Mouse (Mus musculus) small intestine, adult 2 months (tissue): Measurements from ENCODE around the gene Col13a1. TPM values are rescaled to one million over a fixed set of nuclear protein-coding genes. Genes with fewer than 3 reads are reported as not detected.

ENCODE experiments used
- H3K27ac ChIP-seq: fragments of 200-500 bp; 2 replicates; pipeline ENCODE4 v1.5.1; 2012; ENCODE audit warnings: low read depth, low read length, control low read depth, inconsistent platforms; ENCODE audit not compliant: insufficient read depth
- H3K27me3 ChIP-seq: fragments of 200-500 bp; 2 replicates; pipeline ENCODE4 v1.6.1; 2012; ENCODE audit warnings: mild to moderate bottlenecking, moderate library complexity, low read length, inconsistent platforms; ENCODE audit not compliant: control insufficient read depth, insufficient read depth
- H3K36me3 ChIP-seq: fragments of 200-500 bp; 2 replicates; pipeline ENCODE4 v1.6.1; 2012; ENCODE audit warnings: mild to moderate bottlenecking, low read length, control low read depth, inconsistent platforms; ENCODE audit not compliant: control insufficient read depth, insufficient read depth
- H3K4me1 ChIP-seq: fragments of 200-500 bp; 2 replicates; pipeline ENCODE4 v1.6.1; 2012; ENCODE audit warnings: low read length, inconsistent platforms, mixed read lengths; ENCODE audit not compliant: control insufficient read depth, insufficient read depth, insufficient read length
- H3K4me3 ChIP-seq: fragments of 200-500 bp; 2 replicates; pipeline ENCODE4 v1.5.1; 2012; ENCODE audit warnings: low read depth, mild to moderate bottlenecking, control low read depth, inconsistent platforms, low read length, moderate library complexity
- CTCF ChIP-seq: fragments of 200-500 bp; IDR thresholded peaks from 2 replicates; pipeline ENCODE4 v1.5.1; 2012; ENCODE audit warnings: low read depth, mild to moderate bottlenecking, control low read depth, inconsistent platforms, low read length, moderate library complexity, mixed read lengths; ENCODE audit not compliant: insufficient replicate concordance, insufficient read length; ENCODE audit errors: extremely low read depth
- POLR2A ChIP-seq: fragments of 200-500 bp; IDR thresholded peaks from 2 replicates; pipeline ENCODE4 v1.6.1; 2012; ENCODE audit warnings: low read depth, mild to moderate bottlenecking, control low read depth, inconsistent platforms, low read length, moderate library complexity
- WGBS: fragments of 180-500 bp; shearing (Covaris S2); methylation state at CpG from one replicate; pipeline ENCODE4 v1.1.7; 2018; 5-methylcytosine and 5-hydroxymethylcytosine counted together
- polyA plus RNA-seq: library from polyadenylated mRNA; depleted of rRNA; stranded (reverse); fragments of >200 nt; gene quantifications from 2 replicates; pipeline ENCODE4 v1.2.3, GENCODE M21; 2012

The Col13a1 gene
- polyA plus RNA-seq, 1 experiment, result 2.1 TPM

DNA sequence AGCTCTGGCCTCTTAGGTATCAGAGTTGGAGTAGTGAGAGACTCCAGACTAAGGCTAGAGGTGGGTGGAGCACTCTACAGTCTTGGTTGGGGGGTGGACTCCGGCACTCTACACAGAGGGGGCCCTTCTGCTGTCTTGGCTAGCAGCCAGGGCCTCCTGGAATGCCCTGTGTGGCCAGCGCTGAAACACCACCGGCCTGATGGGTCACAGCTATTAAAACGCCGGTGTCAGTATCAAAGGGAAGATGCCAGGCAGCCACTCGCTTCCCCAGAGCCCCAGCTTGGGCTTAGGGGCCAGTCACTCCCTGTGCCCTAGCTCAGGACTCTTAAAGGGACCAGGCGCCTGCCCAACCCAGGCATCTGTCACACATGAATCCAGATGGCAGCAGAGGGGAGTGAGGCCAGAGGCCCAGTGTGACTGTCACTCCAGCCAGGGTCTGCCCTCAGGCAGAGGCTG, 13.5 kb downstream of the Col13a1 start:
- Histone ChIP-seq H3K27ac (no peak overlapping the region), H3K4me1 (no peaks in the 10 kb centered on the region), H3K27me3 (no peaks in the 10 kb centered on the region), H3K4me3 (no peak overlapping the region), H3K36me3 (no peaks in the 10 kb centered on the region)
- TF ChIP-seq POLR2A, result no peak
- TF ChIP-seq CTCF, result no peak
- WGBS, result 28% methylated on average over 7 of the region's 7 CpGs

DNA sequence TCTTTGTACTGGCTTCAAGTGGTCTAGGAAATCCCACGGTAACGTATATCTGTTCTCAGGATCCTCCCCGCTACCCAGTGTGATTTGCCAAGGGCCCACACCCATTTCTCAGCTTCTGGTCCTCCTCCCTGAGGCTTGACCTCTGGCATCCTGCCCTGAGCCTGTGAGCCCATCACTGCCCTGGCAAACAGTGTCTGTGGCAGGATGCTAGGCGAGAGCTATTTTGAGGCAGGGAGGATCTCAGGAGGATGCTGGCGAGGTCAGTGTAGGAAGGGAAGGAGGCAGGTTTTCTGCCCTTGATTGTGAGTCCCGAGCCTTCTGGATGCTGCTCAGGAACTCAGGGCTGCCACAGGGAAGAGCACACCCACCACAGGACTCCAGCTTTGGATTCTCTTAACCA, 22.2 kb downstream of the Col13a1 start:
- Histone ChIP-seq H3K27me3 (no peaks in the 10 kb centered on the region), H3K36me3 (no peaks in the 10 kb centered on the region), H3K4me1 (peaks cover 9% of the 10 kb centered on the region; the same call in 1 of the 2 replicates), H3K4me3 (no peak overlapping the region), H3K27ac (no peak overlapping the region)
- WGBS, result 75% methylated on average over 6 of the region's 6 CpGs
- TF ChIP-seq POLR2A (no peak), CTCF (no peak)

DNA sequence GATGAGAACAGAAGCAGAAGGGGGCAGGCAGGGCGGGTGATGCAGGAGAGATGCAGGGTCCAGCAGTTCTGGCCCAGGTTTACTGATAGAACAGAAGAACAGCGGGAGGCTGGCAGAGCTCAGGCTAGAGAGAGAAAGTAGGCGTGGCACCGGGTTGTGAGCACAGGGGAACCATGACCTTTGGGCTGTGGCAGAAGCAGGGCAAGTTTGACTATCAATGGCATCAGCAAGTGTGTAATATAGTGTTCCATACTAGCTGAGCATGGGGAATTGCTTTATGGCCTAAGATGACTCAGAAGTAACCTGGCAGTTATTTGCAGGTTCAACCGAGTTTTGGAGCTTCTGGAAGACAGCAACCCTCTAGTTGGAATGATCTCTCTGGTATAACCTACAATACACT, 25.0 kb downstream of the Col13a1 start:
- peak overlapping the region; percentile 4; the same call in 1 of the 2 replicates for H3K27ac ChIP-seq
- no peak for TF ChIP-seq CTCF
- TF ChIP-seq POLR2A, result no peak
- 30% methylated on average over 5 of the region's 5 CpGs for WGBS

DNA sequence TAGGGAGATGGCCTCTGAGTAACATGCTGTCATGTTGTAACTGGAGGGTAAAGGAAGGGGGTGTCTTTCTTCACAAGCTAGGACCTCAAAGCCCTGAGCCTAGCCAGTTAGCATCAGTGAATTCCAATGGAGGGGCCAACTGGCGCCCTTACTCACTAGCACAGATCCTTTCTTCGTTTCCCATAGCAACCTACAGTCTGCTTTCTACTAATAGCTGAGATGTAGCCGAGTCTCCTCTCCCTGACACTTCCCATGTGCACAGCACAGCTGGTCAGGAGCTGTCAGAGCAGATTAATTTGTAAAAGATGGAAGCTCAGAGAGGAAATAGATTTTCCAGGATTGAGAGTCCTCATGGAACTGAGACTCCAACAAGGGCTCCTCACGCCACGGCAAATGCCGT, 29.4 kb downstream of the Col13a1 start:
- Histone ChIP-seq H3K4me3 (no peak overlapping the region), H3K27me3 (no peaks in the 10 kb centered on the region), H3K4me1 (peaks cover 7% of the 10 kb centered on the region; the same call in 1 of the 2 replicates), H3K27ac (no peak overlapping the region), H3K36me3 (no peaks in the 10 kb centered on the region)
- 80% methylated on average over 6 of the region's 6 CpGs for WGBS
- no peak for TF ChIP-seq CTCF
- TF ChIP-seq POLR2A, result no peak

More for the DNA sequence above, 25.0 kb downstream of the Col13a1 start:
- no peaks in the 10 kb centered on the region for H3K27me3 ChIP-seq
- H3K4me1 ChIP-seq, result peaks cover 9% of the 10 kb centered on the region; the same call in 1 of the 2 replicates
- H3K36me3 ChIP-seq, result no peaks in the 10 kb centered on the region
- no peak overlapping the region for H3K4me3 ChIP-seq

DNA sequence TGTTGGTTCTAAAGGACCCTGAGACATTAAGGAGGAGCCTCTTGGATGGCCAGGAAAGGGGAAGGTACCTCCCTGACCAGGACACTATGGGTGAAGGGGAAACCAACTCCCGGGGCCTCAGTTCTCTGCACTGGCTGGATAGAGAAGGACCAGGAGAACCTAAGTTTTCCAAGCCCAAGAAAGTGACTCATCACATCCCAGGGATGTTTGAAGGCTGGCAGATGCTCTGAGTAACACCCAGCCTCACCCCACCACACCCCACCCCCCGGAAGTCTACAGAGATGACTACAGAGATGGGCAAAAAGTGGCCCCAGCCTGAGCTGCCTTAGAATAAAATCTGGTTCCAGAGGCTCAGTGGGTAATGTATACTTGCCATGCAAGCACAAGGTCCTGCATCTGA, 34.5 kb downstream of the Col13a1 start:
- no peaks in the 10 kb centered on the region for H3K36me3 ChIP-seq
- H3K27me3 ChIP-seq, result no peaks in the 10 kb centered on the region
- H3K4me1 ChIP-seq, result no peaks in the 10 kb centered on the region
- 84% methylated on average over 2 of the region's 2 CpGs for WGBS
- H3K4me3 ChIP-seq, result no peak overlapping the region
- TF ChIP-seq CTCF, result no peak
- TF ChIP-seq POLR2A, result no peak
- H3K27ac ChIP-seq, result no peak overlapping the region

DNA sequence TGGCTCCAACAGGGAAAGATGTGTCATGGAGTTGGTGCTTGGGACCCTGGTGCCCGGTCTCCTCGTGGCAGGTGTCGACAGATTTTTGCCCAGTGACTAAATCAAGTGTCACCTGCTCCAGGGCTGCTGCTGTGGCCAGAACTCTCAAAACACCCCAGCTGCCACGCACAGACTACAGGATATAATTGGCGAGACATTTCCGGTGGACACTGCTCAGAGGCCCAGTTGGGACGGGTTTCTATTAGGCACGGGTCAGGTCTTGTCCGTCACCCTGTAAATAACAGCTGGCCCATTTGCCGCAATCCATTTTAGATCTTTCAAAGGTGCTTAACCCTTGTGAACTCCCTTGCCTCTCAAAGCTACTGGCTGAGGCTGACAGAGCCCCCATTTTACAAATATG, 35.4 kb downstream of the Col13a1 start:
- no peak for TF ChIP-seq CTCF
- TF ChIP-seq POLR2A, result no peak

DNA sequence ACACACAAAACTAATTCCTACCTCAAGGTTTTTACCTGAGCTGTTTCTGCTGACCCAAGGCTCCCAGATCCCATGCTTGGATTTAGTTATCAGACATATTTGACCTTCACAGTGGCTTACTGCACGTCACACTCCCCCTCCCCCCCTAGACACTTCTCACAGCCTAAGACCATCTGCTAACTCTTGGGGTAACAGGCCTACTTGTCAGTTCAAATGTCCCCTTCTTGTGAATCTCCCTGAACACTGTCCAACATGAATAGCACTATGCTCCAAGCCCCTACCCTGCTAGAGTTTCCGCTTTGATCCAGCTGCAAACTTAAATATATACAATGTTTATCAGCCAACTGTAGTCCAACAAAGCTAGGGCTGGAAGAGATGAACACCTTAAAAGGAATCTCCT, 36.2 kb downstream of the Col13a1 start:
- Histone ChIP-seq H3K27ac (no peak overlapping the region), H3K4me3 (no peak overlapping the region), H3K27me3 (no peaks in the 10 kb centered on the region), H3K4me1 (no peaks in the 10 kb centered on the region), H3K36me3 (no peaks in the 10 kb centered on the region)
- 57% methylated on average over 2 of the region's 2 CpGs for WGBS
- no peak for TF ChIP-seq POLR2A
- no peak for TF ChIP-seq CTCF

More for the DNA sequence above, 35.4 kb downstream of the Col13a1 start:
- Histone ChIP-seq H3K36me3 (no peaks in the 10 kb centered on the region), H3K4me1 (no peaks in the 10 kb centered on the region), H3K4me3 (no peak overlapping the region), H3K27ac (no peak overlapping the region), H3K27me3 (no peaks in the 10 kb centered on the region)
- WGBS, result 78% methylated on average over 10 of the region's 10 CpGs
